Mouse (Mus musculus) testis, adult 2 months (tissue): Measurements from ENCODE around the gene Cnot2.

ENCODE experiments used
- CTCF ChIP-seq: fragments of 200-500 bp; IDR thresholded peaks from 2 replicates; pipeline ENCODE4 v1.5.1; 2012; ENCODE audit warnings: low read depth, mild to moderate bottlenecking, inconsistent platforms, low read length, moderate library complexity; ENCODE audit not compliant: control insufficient read depth, insufficient read depth, insufficient replicate concordance
- POLR2A ChIP-seq: fragments of 200-500 bp; IDR thresholded peaks from 2 replicates; pipeline ENCODE4 v1.6.1; 2012; ENCODE audit warnings: low read depth, mild to moderate bottlenecking, inconsistent platforms, low read length, moderate library complexity; ENCODE audit not compliant: control insufficient read depth

- TF ChIP-seq CTCF (no peak), POLR2A (no peak)
Observed at GRCm38 (mm10) chr10:116537495-116537894, 43.8 kb downstream of the Cnot2 start.
